ENCODE assay signal across 8 mouse cellular contexts in genomic region chr15:79435191-79435671, GRCm38 (mm10). TPM values are rescaled to one million over a fixed set of nuclear protein-coding genes. Genes with fewer than 3 reads are reported as not detected.
DNase-seq lines count a peak whose midpoint lies in the region; ATAC-seq and TF ChIP-seq lines count a peak whose summit lies in the region.

No protein-coding gene starts in this region.

- peak overlapping the region; percentile 86 for H3K4me3 ChIP-seq in E14TG2a.4 (replicated peaks; ENCODE audit: low read length)
- no peak overlapping the region for H3K4me3 ChIP-seq in embryonic facial prominence, embryonic 13.5 days

- TF ChIP-seq CTCF in E14TG2a.4 (conservative IDR thresholded peaks at IDR 0.05; ENCODE audit: low read length): no peak

- DNase-seq in gastrocnemius, adult 18-20 months (ENCODE audit: low spot score): peak; percentile 61
- no peak for DNase-seq in gastrocnemius, postnatal 4 days (ENCODE audit: low spot score in 2 of 2)
- peak; percentile 49 to 57 for DNase-seq in kidney, adult 8-10 months
- no peak for DNase-seq in layer of hippocampus, adult 8-10 months (ENCODE audit: low spot score in 2 of 2)
- DNase-seq in gastrocnemius, postnatal 14 days: no peak

- no peak for ATAC-seq in embryonic facial prominence, embryonic 13.5 days (ENCODE audit: insufficient number of reproducible peaks, insufficient read depth, low FRiP score, low TSS enrichment, low read depth)
- peak; percentile 46 for ATAC-seq in megakaryocyte, adult 5-6 weeks (ENCODE audit: poor library complexity, severe bottlenecking)

- WGBS in embryonic facial prominence, embryonic 13.5 days: 69% methylated on average over 7 of the region's 7 CpGs

- peak overlapping the region; percentile 33; the same call in 1 of the 2 replicates for H3K27ac ChIP-seq in embryonic facial prominence, embryonic 13.5 days

- peaks cover 68% of the 10 kb centered on the region for H3K36me3 ChIP-seq in E14TG2a.4 (ENCODE audit: insufficient read depth, low read length)
- H3K36me3 ChIP-seq in embryonic facial prominence, embryonic 13.5 days: peaks cover 85% of the 10 kb centered on the region

- no peak overlapping the region for H3K4me2 ChIP-seq in embryonic facial prominence, embryonic 13.5 days

- no peaks in the 10 kb centered on the region for H3K27me3 ChIP-seq in E14TG2a.4 (ENCODE audit: insufficient read depth, low read length)
- no peaks in the 10 kb centered on the region for H3K27me3 ChIP-seq in embryonic facial prominence, embryonic 13.5 days

- peaks cover 98% of the 10 kb centered on the region for H3K4me1 ChIP-seq in E14TG2a.4 (replicated peaks; ENCODE audit: low read depth, low read length)
- H3K4me1 ChIP-seq in embryonic facial prominence, embryonic 13.5 days: peaks cover 39% of the 10 kb centered on the region

- no peak overlapping the region for H3K9ac ChIP-seq in embryonic facial prominence, embryonic 13.5 days

- intact Hi-C loops in gastrocnemius, postnatal 14 days (cut with DNase I; ENCODE audit: low total_unique reads): no loop called here

- no peaks in the 10 kb centered on the region for H3K9me3 ChIP-seq in E14TG2a.4 (ENCODE audit: low read length)
- H3K9me3 ChIP-seq in embryonic facial prominence, embryonic 13.5 days: no peaks in the 10 kb centered on the region

RNA-seq across cellular contexts. Expression of gene Csnk1e, which starts 20.1 kb away (rescaled TPM):
- 10 to 100 TPM; 45.4 to 48.0 TPM for total RNA-seq in gastrocnemius, adult 18-20 months (2021)
- 10 to 100 TPM; 81.1 to 89.2 TPM for total RNA-seq in gastrocnemius, postnatal 4 days (2021)
- polyA plus RNA-seq in embryonic facial prominence, embryonic 13.5 days (2015; fragmentation: Nextera tagmentation; extraction: Ambion mirVana): 100 and 112 TPM in 2 replicates
- total RNA-seq in megakaryocyte, adult 5-6 weeks (2015): 33.3 and 39.4 TPM in 2 replicates
- 29.3 and 32.0 TPM in 2 replicates for total RNA-seq in megakaryocyte, adult 5-6 weeks (2017)
- total RNA-seq in layer of hippocampus, adult 8-10 months (2022): 100 to 1,000 TPM; 112 to 137 (median 123) TPM
- 10 to 100 TPM; 46.6 to 46.7 TPM for total RNA-seq in gastrocnemius, postnatal 14 days (2021)

RNA-seq across cellular contexts. Expression of gene Tmem184b, which starts 31.9 kb away (rescaled TPM):
- total RNA-seq in gastrocnemius, adult 18-20 months (2021): 10 to 100 TPM; 23.6 to 31.2 TPM
- 10 to 100 TPM; 72.4 to 77.4 TPM for total RNA-seq in gastrocnemius, postnatal 4 days (2021)
- 67.1 and 72.0 TPM in 2 replicates for polyA plus RNA-seq in embryonic facial prominence, embryonic 13.5 days (2015; fragmentation: Nextera tagmentation; extraction: Ambion mirVana)
- total RNA-seq in megakaryocyte, adult 5-6 weeks (2015): 31.1 and 33.3 TPM in 2 replicates
- total RNA-seq in megakaryocyte, adult 5-6 weeks (2017): 10.4 and 12.2 TPM in 2 replicates
- 10 to 100 TPM; 52.5 to 66.5 (median 57.2) TPM for total RNA-seq in layer of hippocampus, adult 8-10 months (2022)
- total RNA-seq in gastrocnemius, postnatal 14 days (2021): 10 to 100 TPM; 31.5 to 32.6 TPM

Comparison
In these comparisons a context has a peak if more than half of its experiments do, and no peak if none do; other contexts are left out.
1. DNase-seq: peak in gastrocnemius, adult 18-20 months (single experiment) and kidney, adult 8-10 months (2 of 2); none in gastrocnemius, postnatal 4 days (0 of 2), layer of hippocampus, adult 8-10 months (0 of 2) and gastrocnemius, postnatal 14 days (single experiment).